10 mouse cellular contexts compared by ENCODE assay signal in genomic region chr2:38157002-38157401, GRCm38 (mm10).
"Had no signal": no experiment of that assay in that cellular context is flagged by ENCODE, and none has a peak within 500 bp of the region (broad histone marks: within the 10 kb centered on the region; RNA-seq: fewer than 3 reads in every experiment).

No protein-coding gene starts in this region.

- H3K4me3 ChIP-seq: kidney, embryonic 15.5 days; limb, embryonic 13.5 days; stomach, embryonic 15.5 days had no signal

- H3K27me3 ChIP-seq: kidney, embryonic 15.5 days; limb, embryonic 13.5 days; stomach, embryonic 15.5 days had no signal

- H3K4me2 ChIP-seq: kidney, embryonic 15.5 days; limb, embryonic 13.5 days; stomach, embryonic 15.5 days had no signal

- H3K9me3 ChIP-seq: kidney, embryonic 15.5 days; limb, embryonic 13.5 days; stomach, embryonic 15.5 days had no signal

- H3K27ac ChIP-seq: kidney, embryonic 15.5 days; limb, embryonic 13.5 days; liver, embryonic 14.5 days; stomach, embryonic 15.5 days had no signal

- H3K36me3 ChIP-seq: kidney, embryonic 15.5 days; limb, embryonic 13.5 days; stomach, embryonic 15.5 days had no signal

- H3K9ac ChIP-seq: kidney, embryonic 15.5 days; limb, embryonic 13.5 days; liver, embryonic 14.5 days; stomach, embryonic 15.5 days had no signal

- H3K4me1 ChIP-seq: stomach, embryonic 15.5 days had no signal

- DNase-seq: kidney, adult 2 months; kidney, postnatal 14 days; left cerebral cortex, postnatal 4 days; lung, adult 18-20 months; right cerebral cortex, postnatal 14 days; thymus, postnatal 36 days had no signal
